In genomic region chr2:33672701-33673472, GRCm38 (mm10) we compare ENCODE assay signal across 18 mouse cellular contexts. TPM values are rescaled to one million over a fixed set of nuclear protein-coding genes. Genes with fewer than 3 reads are reported as not detected.
"Had no signal": no experiment of that assay in that cellular context is flagged by ENCODE, and none has a peak within 500 bp of the region (broad histone marks: within the 10 kb centered on the region; RNA-seq: fewer than 3 reads in every experiment).

No protein-coding gene starts in this region.

- H3K27ac ChIP-seq: limb, embryonic 12.5 days; limb, embryonic 15.5 days; liver, embryonic 14.5 days; macrophage; midbrain, embryonic 12.5 days; midbrain, embryonic 15.5 days had no signal

- H3K4me2 ChIP-seq: limb, embryonic 12.5 days; limb, embryonic 15.5 days; liver, embryonic 11.5 days; lung, embryonic 14.5 days; midbrain, embryonic 12.5 days; midbrain, embryonic 15.5 days had no signal

- H3K4me1 ChIP-seq: limb, embryonic 12.5 days; limb, embryonic 15.5 days; midbrain, embryonic 12.5 days; midbrain, embryonic 15.5 days had no signal

- H3K4me3 ChIP-seq: limb, embryonic 12.5 days; limb, embryonic 15.5 days; midbrain, embryonic 12.5 days; midbrain, embryonic 15.5 days had no signal

- H3K36me3 ChIP-seq: limb, embryonic 12.5 days; limb, embryonic 15.5 days; midbrain, embryonic 12.5 days; midbrain, embryonic 15.5 days had no signal

- DNase-seq: kidney, postnatal 14 days; kidney, postnatal 4 days; left cerebral cortex, postnatal 4 days; liver, postnatal 0 days; lung, embryonic 14.5 days; thymus, adult 18-20 months; thymus, postnatal 36 days had no signal

- H3K9ac ChIP-seq: limb, embryonic 12.5 days; limb, embryonic 15.5 days; liver, embryonic 14.5 days; liver, postnatal 0 days; lung, embryonic 14.5 days; midbrain, embryonic 12.5 days; midbrain, embryonic 15.5 days had no signal

- H3K27me3 ChIP-seq: limb, embryonic 12.5 days; midbrain, embryonic 15.5 days had no signal

- H3K9me3 ChIP-seq: limb, embryonic 12.5 days; limb, embryonic 15.5 days; midbrain, embryonic 12.5 days; midbrain, embryonic 15.5 days had no signal

- ATAC-seq: liver, postnatal 0 days; lung, postnatal 0 days; midbrain, embryonic 15.5 days had no signal

RNA-seq across cellular contexts. Expression of gene Lmx1b, which starts 32.6 kb away (rescaled TPM):
- total RNA-seq: megakaryocyte, adult 5-6 weeks had no signal
- polyA plus RNA-seq: liver, postnatal 0 days; lung, postnatal 0 days; macrophage; spleen, adult 2 months; stomach, embryonic 16.5 days had no signal
